Comparison of ENCODE assay signal across 13 mouse cellular contexts in the genomic region with DNA sequence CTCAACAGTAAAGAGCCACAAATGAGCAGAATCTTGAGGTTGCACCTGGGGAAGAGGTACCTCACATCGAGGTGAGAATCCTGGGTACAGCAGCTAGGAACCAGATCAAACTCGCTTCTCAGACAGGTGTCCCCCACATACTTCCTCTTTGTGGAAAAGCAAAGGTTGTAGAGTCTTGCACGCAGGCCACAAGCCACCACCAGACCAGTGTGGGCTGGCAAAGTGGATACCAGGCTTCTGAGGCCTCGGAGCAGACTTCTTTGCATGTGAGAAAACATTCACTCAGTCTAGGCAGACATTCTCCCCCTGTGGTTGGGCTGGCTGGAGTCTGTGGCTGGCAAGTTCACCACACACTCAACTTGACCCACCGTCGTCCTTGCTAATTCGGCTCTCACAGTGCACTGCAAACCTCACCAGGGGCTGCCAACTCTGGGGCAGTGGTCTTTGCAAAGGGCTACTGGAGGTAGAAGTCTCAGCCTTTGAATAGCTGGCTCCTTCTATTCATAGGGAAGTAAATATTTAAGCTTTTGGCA.
DNase-seq lines count a peak whose midpoint lies in the region; ATAC-seq and TF ChIP-seq lines count a peak whose summit lies in the region.
"Had no signal": no experiment of that assay in that cellular context is flagged by ENCODE, and none has a peak within 500 bp of the region (broad histone marks: within the 10 kb centered on the region; RNA-seq: fewer than 3 reads in every experiment).

No protein-coding gene starts in this region.

- no peaks in the 10 kb centered on the region for H3K9me3 ChIP-seq in limb, embryonic 15.5 days
- H3K9me3 ChIP-seq in limb, embryonic 10.5 days (replicated peaks) = no peaks in the 10 kb centered on the region
- no peaks in the 10 kb centered on the region for H3K9me3 ChIP-seq in MEL (replicated peaks; ENCODE audit: insufficient read depth, low read length)
- H3K9me3 ChIP-seq in embryonic facial prominence, embryonic 15.5 days (replicated peaks) = no peaks in the 10 kb centered on the region
- H3K9me3 ChIP-seq: heart, embryonic 13.5 days had no signal

- no peak for TF ChIP-seq POLR2A in MEL (IDR thresholded peaks at IDR 0.05; ENCODE audit: control insufficient read depth in 1 of 2, insufficient read depth in 1 of 2, low read depth in 1 of 2, low read length in 2 of 2, poor library complexity in 1 of 2)

- no peak for TF ChIP-seq EP300 in MEL (IDR thresholded peaks at IDR 0.05; ENCODE audit: low read depth in 1 of 2, low read length in 2 of 2)

- H3K4me3 ChIP-seq in limb, embryonic 15.5 days = no peak overlapping the region
- no peak overlapping the region for H3K4me3 ChIP-seq in limb, embryonic 10.5 days
- no peak overlapping the region for H3K4me3 ChIP-seq in MEL (ENCODE audit: control insufficient read depth in 1 of 2, insufficient read depth in 1 of 2, low read depth in 2 of 2, low read length in 2 of 2)
- no peak overlapping the region for H3K4me3 ChIP-seq in embryonic facial prominence, embryonic 15.5 days (replicated peaks)
- H3K4me3 ChIP-seq: heart, embryonic 13.5 days had no signal

- TF ChIP-seq RAD21 in MEL (IDR thresholded peaks at IDR 0.05; ENCODE audit: low read depth, low read length) = no peak

- no peaks in the 10 kb centered on the region for H3K36me3 ChIP-seq in limb, embryonic 15.5 days
- H3K36me3 ChIP-seq in limb, embryonic 10.5 days = peaks cover 5% of the 10 kb centered on the region
- H3K36me3 ChIP-seq in MEL (ENCODE audit: control insufficient read depth in 1 of 2, insufficient read depth in 2 of 2, low read length in 2 of 2) = no peaks in the 10 kb centered on the region
- no peaks in the 10 kb centered on the region for H3K36me3 ChIP-seq in embryonic facial prominence, embryonic 15.5 days
- H3K36me3 ChIP-seq: heart, embryonic 13.5 days had no signal

- H3K4me1 ChIP-seq in limb, embryonic 15.5 days = peaks cover 38% of the 10 kb centered on the region
- peaks cover 53% of the 10 kb centered on the region for H3K4me1 ChIP-seq in limb, embryonic 10.5 days
- H3K4me1 ChIP-seq in MEL (ENCODE audit: control insufficient read depth in 1 of 2, insufficient read depth in 2 of 2, low read length in 2 of 2) = peaks cover 0 to 3% of the 10 kb centered on the region in 2 experiments; a peak in 1 of 4 replicates
- H3K4me1 ChIP-seq in embryonic facial prominence, embryonic 15.5 days = peaks cover 57% of the 10 kb centered on the region

- H3K79me2 ChIP-seq in MEL (ENCODE audit: control insufficient read depth, insufficient read depth, low read length, poor library complexity) = no peaks in the 10 kb centered on the region

- no peak for DNase-seq in limb, embryonic 10.5 days (ENCODE audit: low spot score)
- DNase-seq in MEL (ENCODE audit: low read depth, low spot score) = peak; percentile 4
- DNase-seq in gastrocnemius, postnatal 10 days = no peak
- DNase-seq in layer of hippocampus, postnatal 14 days (ENCODE audit: low spot score in 2 of 2) = no peak
- DNase-seq: adrenal gland, postnatal 25 days; gastrocnemius, postnatal 25 days; kidney, adult 9 months had no signal

- no peak overlapping the region for H3K4me2 ChIP-seq in limb, embryonic 15.5 days
- H3K4me2 ChIP-seq in embryonic facial prominence, embryonic 15.5 days (replicated peaks) = no peak overlapping the region
- H3K4me2 ChIP-seq: heart, embryonic 13.5 days had no signal

- no peak for ATAC-seq in limb, embryonic 15.5 days (ENCODE audit: insufficient number of reproducible peaks, low FRiP score, low TSS enrichment, low read depth)
- peak; percentile 13; the same call in 1 of the 2 replicates for ATAC-seq in embryonic facial prominence, embryonic 15.5 days (ENCODE audit: insufficient number of reproducible peaks, low FRiP score, low TSS enrichment, low read depth)
- peak; percentile 49 for ATAC-seq in megakaryocyte progenitor cell, adult 5-6 weeks (replicated peaks; ENCODE audit: poor library complexity)
- ATAC-seq: CD4-positive, CD25-positive, alpha-beta regulatory T cell, adult 4 months had no signal

- H3K27me3 ChIP-seq in limb, embryonic 15.5 days = no peaks in the 10 kb centered on the region
- no peaks in the 10 kb centered on the region for H3K27me3 ChIP-seq in limb, embryonic 10.5 days (ENCODE audit: low read depth, poor library complexity, severe bottlenecking)
- no peaks in the 10 kb centered on the region for H3K27me3 ChIP-seq in MEL (ENCODE audit: control insufficient read depth in 1 of 2, insufficient read depth in 2 of 2, low read length in 2 of 2)
- H3K27me3 ChIP-seq in embryonic facial prominence, embryonic 15.5 days = no peaks in the 10 kb centered on the region
- H3K27me3 ChIP-seq: heart, embryonic 13.5 days had no signal

- no peak for TF ChIP-seq CTCF in MEL (IDR thresholded peaks at IDR 0.05 in 2 of 3, conservative IDR thresholded peaks at IDR 0.05 in 1 of 3; ENCODE audit: control insufficient read depth in 1 of 3, insufficient read depth in 1 of 3, low read depth in 2 of 3, low read length in 3 of 3, poor library complexity in 1 of 3, severe bottlenecking in 1 of 3)

- 76% methylated on average over 7 of the region's 7 CpGs for WGBS in limb, embryonic 15.5 days
- 91% methylated on average over 7 of the region's 7 CpGs for WGBS in limb, embryonic 10.5 days
- 68% methylated on average over 7 of the region's 7 CpGs for WGBS in embryonic facial prominence, embryonic 15.5 days

- 0 out of 2 replicates have a peak overlapping the region, but pooled peaks have one; percentile 3 for H3K27ac ChIP-seq in limb, embryonic 15.5 days
- no peak overlapping the region for H3K27ac ChIP-seq in limb, embryonic 10.5 days
- no peak overlapping the region for H3K27ac ChIP-seq in MEL (ENCODE audit: control insufficient read depth, low read depth, low read length)
- peak overlapping the region; percentile 58; the same call in 1 of the 2 replicates for H3K27ac ChIP-seq in embryonic facial prominence, embryonic 15.5 days (replicated peaks)
- H3K27ac ChIP-seq: heart, embryonic 13.5 days; liver, embryonic 14.5 days had no signal

- no peak overlapping the region for H3K9ac ChIP-seq in limb, embryonic 15.5 days
- no peak overlapping the region for H3K9ac ChIP-seq in MEL (ENCODE audit: control insufficient read depth, low read depth, low read length, poor library complexity, severe bottlenecking)
- H3K9ac ChIP-seq in embryonic facial prominence, embryonic 15.5 days = no peak overlapping the region
- H3K9ac ChIP-seq: heart, embryonic 13.5 days; liver, embryonic 14.5 days had no signal

TF ChIP-seq in MEL, 35 proteins besides CTCF, POLR2A, EP300 and RAD21:
- no peak for TF ChIP-seq USF1 (IDR thresholded peaks at IDR 0.05; ENCODE audit: low read depth, low read length)
- no peak for TF ChIP-seq POLR2AphosphoS2 (IDR thresholded peaks at IDR 0.05; ENCODE audit: low read length)
- no peak for TF ChIP-seq ELF1 (IDR thresholded peaks at IDR 0.05; ENCODE audit: low read depth, low read length)
- TF ChIP-seq TBP (IDR thresholded peaks at IDR 0.05; ENCODE audit: low read depth, low read length) = no peak
- no peak for TF ChIP-seq USF2 (IDR thresholded peaks at IDR 0.05; ENCODE audit: borderline replicate concordance in 1 of 2, insufficient read depth in 1 of 2, low read depth in 1 of 2, low read length in 2 of 2)
- TF ChIP-seq MYC (IDR thresholded peaks at IDR 0.05; ENCODE audit: low read depth, low read length) = no peak
- TF ChIP-seq SIN3A (IDR thresholded peaks at IDR 0.05; ENCODE audit: low read length) = no peak
- no peak for TF ChIP-seq MEF2A (IDR thresholded peaks at IDR 0.05; ENCODE audit: extremely low read depth, insufficient replicate concordance, low read depth, low read length, poor library complexity, severe bottlenecking)
- no peak for TF ChIP-seq TCF12 (IDR thresholded peaks at IDR 0.05; ENCODE audit: low read depth, low read length)
- no peak for TF ChIP-seq JUND (IDR thresholded peaks at IDR 0.05; ENCODE audit: low read depth, low read length)
- no peak for TF ChIP-seq BHLHE40 (IDR thresholded peaks at IDR 0.05; ENCODE audit: borderline replicate concordance, low read depth, low read length)
- no peak for TF ChIP-seq NELFE (IDR thresholded peaks at IDR 0.05; ENCODE audit: low read depth, low read length)
- no peak for TF ChIP-seq ZKSCAN1 (IDR thresholded peaks at IDR 0.05; ENCODE audit: low read depth, low read length)
- no peak for TF ChIP-seq MXI1 (IDR thresholded peaks at IDR 0.05; ENCODE audit: low read depth, low read length)
- TF ChIP-seq ZMIZ1 (IDR thresholded peaks at IDR 0.05; ENCODE audit: low read depth, low read length) = no peak
- no peak for TF ChIP-seq MAFK (IDR thresholded peaks at IDR 0.05; ENCODE audit: borderline replicate concordance, low read depth, low read length)
- no peak for TF ChIP-seq HCFC1 (IDR thresholded peaks at IDR 0.05; ENCODE audit: low read depth, low read length)
- TF ChIP-seq MAX (IDR thresholded peaks at IDR 0.05; ENCODE audit: low read length) = no peak
TF ChIP-seq in MEL: peak in this region for 0.

Comparison
In these comparisons a context has a peak if more than half of its experiments do, and no peak if none do; other contexts are left out.
1. H3K27ac ChIP-seq: peak in limb, embryonic 15.5 days (single experiment) and embryonic facial prominence, embryonic 15.5 days (single experiment); none in limb, embryonic 10.5 days (single experiment) and MEL (single experiment).